Mouse (Mus musculus): ENCODE measurements around the gene Arhgef15.

DNA sequence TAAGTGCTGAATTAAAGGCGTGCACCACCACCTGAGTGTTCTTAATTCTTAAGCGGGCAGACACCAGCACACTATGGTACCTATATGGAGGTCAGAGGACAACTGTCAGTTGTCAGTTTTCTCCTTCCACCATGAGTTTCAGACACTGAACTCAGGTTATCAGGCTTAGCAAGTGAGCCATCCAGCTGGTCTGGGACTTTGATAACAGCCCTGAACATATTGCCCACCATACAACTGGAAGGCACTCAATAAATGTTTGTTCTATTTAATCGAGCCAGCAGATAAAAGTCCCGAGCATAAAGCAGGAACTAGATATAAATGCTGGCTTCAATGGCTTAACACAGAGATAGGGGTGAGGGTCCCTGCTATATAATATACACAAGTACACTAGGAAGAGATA, 39.8 kb upstream of the Arhgef15 start:
- TF ChIP-seq POLR2A (IDR thresholded peaks at IDR 0.05; ENCODE audit: insufficient read depth, low read length) (no peak), EP300 (IDR thresholded peaks at IDR 0.05; ENCODE audit: insufficient read depth, low read depth, low read length) (no peak), CTCF (IDR thresholded peaks at IDR 0.05; ENCODE audit: low read depth, low read length) (no peak)

Data from ES-Bruce4 (cell line).